Mouse (Mus musculus): ENCODE data around the gene Zfhx3.

The Zfhx3 gene

DNA sequence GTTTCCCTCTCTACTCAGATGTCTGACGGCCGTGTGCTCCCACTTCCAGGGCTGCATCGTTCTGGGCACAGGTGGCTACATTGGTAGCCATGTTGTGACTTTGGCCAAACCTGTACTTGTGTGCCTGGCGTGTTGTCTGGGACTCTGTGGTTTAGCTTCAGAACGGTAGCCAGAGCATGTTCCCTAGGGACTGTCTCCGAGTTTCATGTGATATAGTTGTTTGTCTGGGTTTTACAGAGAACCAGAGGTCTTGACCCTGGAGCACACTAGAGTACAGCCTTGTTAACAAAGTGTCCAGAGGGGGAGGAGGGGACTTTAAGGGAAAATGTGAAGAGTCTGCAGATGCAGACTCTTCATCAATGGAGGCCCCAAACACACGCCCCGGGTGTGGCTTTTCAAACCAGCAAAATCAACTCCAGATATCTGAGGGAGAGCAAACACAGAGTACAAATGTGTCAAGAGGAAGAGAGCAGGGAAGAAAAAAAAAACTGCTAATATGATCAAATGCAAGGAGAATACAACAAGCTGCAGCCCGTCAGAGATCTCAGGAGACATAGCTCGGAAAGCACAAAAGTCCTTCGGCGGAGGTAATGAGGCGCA is 650.6 kb downstream of the Zfhx3 start:
- in situ Hi-C loops (cut with MboI, MseI), result no loop called here

DNA sequence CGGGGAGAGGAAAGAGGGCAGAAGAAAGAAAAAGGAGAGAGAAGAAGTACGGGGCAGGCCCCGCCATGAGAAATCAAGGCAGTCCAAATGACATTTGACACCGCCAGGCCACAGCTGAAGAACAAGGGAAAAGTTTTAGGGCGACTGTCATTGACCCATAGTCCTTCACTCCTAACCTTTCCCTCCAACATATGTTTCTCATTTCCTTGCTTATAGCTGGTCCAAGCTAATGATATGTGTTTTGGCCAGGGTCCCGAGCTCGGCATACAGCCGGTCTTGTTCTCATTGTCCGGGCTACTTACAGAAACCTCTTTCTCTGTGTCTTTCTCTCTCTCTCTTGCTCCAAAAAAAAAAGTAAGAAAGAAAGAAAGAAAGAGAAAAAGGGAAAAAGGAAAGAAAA is 651.4 kb downstream of the Zfhx3 start:
- in situ Hi-C loops (cut with MboI, MseI), result no loop called here

DNA sequence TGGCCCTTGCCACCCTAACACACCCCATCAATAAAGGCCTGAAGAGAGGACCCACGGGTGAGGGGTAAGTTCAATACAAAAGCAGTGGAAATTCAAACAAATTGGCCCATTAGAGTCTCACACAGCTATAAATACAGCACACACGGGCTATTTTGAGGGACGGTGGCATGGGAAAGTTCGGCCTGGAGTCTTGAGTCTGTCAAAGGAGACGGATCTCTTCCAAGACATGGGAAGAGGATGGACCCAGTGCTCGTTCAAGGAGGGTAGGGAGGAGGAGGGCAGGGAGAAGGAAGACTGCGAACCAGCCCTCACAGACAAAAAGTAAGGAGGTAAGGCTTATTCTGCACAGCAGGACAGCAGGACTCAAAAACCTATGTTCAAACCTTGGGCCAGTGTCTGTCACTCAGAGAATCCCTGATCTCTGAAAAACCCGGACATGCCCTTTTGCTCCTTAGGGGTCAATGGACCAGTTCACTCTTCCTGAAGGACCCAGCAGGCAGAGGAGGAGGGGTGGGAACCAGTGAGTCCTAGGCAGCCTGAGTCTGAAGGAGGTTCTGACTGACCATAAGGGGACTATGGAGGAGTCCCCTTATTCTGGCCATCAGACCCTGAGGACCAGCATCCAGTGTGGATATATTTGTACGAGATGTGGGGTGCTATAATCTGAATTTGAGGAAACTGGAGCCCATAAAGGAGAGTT is 652.1 kb downstream of the Zfhx3 start:
- in situ Hi-C loops (cut with MboI, MseI), result no loop called here

DNA sequence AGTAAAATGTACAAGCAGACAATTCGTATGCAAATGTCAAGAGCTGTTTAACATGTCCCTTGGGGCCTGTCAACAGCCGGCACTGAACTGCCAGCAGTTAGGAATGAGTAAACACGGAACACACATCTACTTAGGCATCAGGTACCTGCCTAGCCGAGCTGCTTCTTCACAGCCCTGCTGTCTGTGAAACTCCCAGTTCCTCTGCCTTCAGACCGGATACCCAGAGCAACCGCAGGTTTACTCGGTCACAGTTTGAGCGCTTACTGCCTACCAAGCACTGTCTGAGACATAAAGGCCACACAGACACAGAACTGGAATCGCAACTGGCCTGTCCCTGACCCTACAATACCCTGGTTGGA is 652.6 kb downstream of the Zfhx3 start:
- in situ Hi-C loops (cut with MboI, MseI), result no loop called here

DNA sequence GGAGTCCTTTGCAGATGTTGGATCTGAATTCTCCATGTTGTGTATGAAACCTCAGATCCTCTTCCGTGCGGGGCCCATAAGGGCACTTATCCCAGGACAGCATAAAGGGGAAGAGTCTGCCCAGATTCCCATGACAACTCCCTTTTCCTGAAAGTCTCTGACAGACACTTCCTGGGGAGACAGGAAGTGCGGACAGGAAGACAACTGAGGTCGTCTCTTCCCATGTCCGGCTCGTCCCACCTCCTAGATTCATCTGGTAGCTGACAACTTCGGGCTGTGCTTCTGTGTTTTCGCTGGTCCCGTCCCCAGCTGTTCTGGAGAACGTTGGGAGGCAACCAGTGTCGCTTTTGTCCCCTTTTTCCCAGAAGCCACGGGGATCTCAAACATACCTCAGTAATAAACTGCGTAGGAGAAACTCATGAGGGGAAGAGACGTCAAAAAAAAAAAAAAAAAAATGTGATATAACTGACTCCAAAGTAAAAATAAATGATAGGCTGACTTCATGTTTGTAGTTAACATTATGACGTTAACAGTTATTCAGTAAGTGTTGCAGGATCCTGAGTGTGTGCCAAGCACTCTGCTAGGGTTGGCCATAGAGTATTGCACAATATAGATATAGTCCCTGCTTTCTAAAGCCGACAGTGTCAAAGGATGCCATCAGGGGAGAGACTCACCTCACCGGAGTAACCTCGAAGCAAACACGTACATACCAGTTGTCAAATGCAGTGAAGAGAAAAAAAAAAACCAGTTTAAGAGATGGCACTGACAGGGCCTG is 653.5 kb downstream of the Zfhx3 start:
- in situ Hi-C loops (cut with MboI, MseI), result no loop called here

DNA sequence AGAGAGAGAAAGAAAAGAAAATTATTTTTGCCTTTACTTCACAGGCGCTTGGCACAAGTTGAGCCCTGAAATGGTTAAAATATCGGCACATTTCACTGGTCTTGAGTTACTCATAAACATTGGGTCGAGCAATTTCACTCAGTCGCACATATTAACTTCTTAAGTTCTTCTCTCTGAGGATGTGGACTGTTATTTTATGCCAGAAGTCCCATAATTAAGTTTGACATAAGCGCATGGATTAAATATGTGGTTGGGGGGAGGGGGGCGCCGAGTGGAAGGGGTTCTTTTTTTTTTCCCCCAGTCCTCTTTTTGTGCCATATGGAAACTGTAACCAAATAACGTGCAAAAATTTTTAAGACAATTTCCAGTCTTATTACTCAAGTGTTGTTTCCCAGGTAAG is 656.6 kb downstream of the Zfhx3 start:
- in situ Hi-C loops (cut with MboI, MseI), result no loop called here

DNA sequence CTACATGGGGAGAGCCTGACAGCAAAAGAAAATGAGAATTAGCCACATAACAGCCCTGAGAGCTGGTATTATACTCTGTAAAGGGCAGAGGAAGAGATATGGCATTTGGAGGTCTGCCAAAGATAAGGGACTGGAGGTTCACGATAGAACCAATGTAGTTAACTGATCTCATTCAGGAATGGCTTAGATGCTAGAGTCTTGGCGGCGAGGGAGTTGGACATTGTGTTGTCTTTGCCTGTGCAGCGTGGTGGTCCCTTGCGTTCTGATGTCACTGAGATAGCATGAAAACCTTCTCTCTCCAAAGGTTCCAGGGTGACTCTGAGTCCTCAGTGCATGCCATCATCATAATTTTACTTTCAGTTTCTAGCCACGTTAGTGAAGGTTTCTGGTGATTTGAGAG is 657.1 kb downstream of the Zfhx3 start:
- in situ Hi-C loops (cut with MboI, MseI), result no loop called here

DNA sequence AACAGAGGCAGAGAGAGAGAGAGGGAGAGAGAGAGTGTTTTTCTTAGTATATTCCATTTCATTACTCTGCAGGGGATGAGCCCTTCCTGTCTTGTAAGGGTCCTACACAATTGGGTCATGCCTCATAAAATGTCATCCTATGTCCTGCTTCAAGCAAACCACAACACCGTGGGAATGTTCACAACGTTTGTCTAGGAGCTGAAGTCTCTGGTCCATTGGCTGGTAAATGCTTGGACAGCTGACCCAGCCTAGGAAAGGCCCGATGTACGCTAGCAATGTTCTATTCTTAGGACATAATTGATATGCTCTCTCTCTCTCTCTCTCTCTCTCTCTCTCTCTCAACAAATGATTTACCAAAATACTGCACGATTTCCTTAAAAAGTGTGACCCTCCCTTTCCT is 666.2 kb downstream of the Zfhx3 start:
- in situ Hi-C loops (cut with MboI, MseI), result no loop called here

DNA sequence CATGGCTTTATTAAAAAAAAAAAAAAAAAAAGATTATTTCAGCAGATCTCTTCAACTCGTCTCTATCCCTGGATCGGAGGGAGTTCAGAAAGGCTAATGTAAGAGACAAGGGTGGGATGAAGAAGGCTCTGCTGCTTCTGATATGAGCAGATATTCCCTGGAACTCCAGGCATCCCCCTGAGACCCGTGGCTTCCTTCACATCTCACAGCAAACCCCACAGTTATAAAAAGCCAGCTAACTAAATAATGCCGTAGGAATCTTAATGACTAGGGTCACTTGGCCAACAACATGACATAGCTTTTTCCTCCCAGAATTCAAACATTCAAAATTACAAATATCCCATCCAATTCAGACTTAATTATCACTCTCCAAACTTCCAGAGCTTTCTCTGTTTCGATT is 666.7 kb downstream of the Zfhx3 start:
- in situ Hi-C loops (cut with MboI, MseI), result no loop called here

DNA sequence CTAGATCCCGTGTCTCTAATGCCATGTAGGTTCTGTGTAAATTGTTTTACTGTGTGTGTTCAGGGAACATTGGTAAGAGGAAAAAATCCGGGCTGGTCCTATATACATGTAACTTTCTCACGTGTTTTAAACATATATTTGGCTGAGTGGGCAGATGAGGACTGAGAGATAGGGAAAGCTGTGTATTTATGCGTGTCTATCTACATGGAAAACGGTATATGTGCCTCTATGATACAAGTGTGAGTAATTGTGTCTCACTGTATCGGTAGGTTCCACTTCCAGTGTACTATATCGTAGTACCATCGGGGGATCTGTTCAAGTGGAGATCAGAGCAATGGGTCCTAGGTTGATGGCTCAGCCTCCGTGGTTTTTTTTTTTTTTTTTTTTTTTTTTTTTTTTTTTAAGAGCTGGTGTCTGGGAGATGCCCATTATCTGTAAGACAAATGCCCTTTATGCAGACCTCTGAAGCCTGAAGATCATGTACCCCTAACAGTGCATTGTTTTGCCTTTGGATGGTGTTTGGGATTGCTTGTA is 668.8 kb downstream of the Zfhx3 start:
- in situ Hi-C loops (cut with MboI, MseI), result no loop called here

DNA sequence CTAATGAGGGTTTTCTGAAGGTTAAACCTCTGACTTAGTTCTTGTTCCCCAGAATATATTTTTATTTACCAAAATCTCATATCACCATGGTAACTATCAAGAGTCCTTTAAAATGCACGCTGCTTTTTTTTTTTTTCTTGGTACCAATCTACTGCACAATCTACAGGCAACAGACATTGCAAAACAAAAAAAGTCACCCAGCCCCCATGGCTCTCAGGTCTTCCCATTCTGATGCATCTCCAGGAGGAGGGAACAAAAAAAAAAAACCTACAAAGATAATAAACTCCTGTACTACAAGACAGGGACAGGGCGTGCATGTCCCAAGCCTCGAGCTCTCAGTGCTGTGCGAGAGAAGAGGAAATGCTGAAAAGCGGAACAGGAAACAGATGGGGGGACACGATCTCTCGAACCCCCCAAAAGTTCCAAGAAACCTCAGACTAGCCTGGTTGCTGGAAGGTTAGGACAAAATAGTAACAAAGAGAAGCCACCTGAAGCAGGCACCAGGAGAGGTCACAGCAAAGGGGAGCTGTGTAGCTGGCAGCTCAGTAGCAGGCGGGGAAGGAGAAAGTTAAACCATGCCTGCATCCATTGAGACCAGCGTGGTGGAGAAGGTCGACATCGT is 669.5 kb downstream of the Zfhx3 start:
- in situ Hi-C loops (cut with MboI, MseI), result no loop called here

DNA sequence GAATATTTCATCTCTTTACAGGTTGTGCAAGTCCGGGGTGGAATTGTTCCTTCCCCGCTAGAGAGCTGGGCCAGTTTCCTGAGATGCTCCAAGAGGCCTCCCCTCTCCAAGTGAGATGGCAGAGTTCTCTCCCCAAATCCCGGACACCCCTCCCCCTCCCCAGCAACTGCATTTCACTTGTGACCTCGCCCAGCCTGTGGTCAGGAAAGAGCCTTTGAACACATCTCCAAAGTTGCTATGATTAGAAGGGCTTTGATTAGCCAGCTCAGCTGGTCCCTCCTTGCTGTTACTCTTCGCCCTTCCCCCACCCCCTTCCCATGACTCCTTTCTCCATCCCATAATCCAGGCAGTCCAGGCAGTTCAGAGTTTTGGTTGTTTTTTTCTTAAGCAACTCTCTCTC is 670.4 kb downstream of the Zfhx3 start:
- in situ Hi-C loops (cut with MboI, MseI), result no loop called here

DNA sequence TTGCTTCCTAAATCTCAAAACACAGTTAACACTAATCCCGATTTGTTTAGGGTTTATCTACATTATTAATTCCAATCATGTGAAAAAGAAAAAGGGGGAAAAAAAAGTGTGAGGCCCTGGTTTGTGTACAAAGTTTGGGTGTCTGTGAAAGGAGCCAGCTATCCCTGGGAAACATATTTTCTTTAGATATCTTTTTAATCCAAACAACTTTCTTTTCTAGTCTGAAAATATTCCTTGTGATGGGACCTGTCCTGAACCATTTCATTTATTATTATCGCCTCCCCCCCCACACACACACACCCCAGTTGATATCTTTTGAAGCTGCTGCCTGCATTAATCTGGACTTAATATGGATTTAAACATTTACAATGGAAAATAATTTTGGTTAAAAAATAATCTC is 670.8 kb downstream of the Zfhx3 start:
- in situ Hi-C loops (cut with MboI, MseI), result no loop called here

DNA sequence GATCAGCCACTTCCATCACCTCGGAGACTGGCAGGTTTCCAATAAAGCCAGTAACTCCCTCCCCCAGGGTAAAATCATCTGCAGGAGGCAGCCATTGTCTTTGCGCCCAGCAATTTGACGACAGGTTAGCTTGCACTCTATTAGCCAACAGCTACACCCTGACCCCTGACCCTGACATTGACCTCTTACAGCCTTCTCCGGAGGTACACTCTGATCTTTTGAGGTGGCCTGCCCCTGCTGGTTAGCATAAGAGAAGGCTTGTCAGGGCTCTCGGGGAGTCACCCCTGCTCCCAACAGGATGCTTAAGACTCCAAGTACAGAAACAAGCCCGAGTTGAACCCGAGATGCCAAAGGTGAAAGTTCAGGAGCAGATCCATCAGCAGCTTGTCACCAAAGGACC is 678.9 kb downstream of the Zfhx3 start:
- in situ Hi-C loops (cut with MboI, MseI), result no loop called here

DNA sequence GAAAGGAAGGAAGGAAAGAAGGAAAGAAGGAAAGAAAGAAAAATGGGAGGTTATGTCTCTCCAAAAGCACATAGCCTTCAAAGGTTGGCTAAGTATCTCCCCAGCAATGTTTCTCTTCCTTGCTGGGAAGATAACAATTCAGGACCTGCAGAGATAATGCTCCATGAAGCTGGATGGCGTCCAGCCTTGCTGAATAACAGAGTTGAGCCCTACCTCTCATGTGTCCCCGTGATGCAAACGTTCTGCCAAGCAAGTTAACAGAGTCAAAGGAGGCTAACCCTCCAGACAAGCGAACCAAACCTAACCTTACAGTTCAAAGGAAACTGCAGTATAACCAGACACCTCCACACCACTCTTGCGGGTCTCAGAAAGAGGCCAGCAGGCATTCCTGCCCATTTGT is 681.2 kb downstream of the Zfhx3 start:
- in situ Hi-C loops (cut with MboI, MseI), result no loop called here

DNA sequence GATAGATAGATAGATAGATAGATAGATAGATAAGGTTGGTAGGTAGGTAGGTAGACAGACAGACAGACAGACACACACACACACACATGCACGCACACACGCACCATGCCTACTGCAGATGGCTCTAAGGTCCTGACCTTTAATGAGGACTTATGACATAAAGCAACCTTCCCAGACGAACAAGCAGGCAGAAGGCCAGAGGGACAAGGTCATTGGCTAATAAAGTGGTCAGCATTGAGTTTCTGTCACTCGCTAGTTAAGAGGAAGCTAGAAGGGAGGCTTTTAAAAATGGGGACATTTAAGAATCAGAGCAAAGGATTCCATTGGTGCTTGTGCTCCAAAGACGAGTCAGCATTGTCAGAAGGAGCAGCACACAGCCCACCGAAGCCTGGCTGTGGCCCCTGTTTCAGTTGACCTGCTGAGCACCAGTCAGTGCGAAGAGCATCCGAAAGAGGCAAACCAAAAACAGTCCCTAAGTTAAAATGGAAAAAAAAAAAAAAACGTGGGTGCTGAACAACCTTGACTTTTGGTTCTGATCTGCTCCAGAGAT is 683.2 kb downstream of the Zfhx3 start:
- in situ Hi-C loops (cut with MboI, MseI), result no loop called here

DNA sequence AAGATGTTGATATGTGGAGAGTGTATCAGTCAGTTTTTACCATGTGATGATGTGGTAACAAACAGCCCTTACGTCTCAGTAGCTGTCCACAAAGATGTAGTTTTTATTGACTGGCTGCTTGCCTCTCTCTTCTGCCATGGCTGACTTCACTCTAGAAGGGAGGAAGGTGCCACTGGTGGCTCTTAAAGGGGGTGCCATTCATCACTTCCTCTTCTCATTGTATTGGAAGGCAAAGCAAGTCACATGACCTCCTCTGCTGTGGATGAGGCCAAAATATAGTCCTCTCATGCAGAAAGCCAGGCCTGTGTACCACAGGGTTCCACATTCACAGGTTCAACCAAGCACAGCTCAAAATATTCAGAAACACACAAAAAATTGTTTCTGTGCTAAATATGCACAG is 688.6 kb downstream of the Zfhx3 start:
- in situ Hi-C loops (cut with MboI, MseI), result no loop called here

DNA sequence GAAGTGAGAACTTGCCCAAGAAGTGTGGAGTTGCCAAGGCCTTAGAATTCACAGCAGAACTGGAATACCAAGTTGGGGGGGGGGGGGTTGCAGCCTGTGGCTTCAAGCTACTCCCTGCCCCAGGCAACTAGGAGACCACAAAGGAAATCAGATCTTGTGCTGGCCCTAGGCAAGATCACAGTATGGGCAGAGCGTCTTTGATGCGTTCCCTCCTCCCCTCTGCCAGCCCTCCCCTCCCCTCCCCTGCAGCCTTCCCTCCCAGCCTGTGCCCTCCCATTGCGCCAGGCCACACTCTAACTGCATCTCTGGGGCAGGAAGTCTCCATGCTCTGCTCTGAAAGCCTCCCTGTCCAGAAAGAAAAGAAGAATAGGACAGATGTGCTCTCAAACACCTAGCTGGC is 691.8 kb downstream of the Zfhx3 start:
- in situ Hi-C loops (cut with MboI, MseI), result no loop called here

DNA sequence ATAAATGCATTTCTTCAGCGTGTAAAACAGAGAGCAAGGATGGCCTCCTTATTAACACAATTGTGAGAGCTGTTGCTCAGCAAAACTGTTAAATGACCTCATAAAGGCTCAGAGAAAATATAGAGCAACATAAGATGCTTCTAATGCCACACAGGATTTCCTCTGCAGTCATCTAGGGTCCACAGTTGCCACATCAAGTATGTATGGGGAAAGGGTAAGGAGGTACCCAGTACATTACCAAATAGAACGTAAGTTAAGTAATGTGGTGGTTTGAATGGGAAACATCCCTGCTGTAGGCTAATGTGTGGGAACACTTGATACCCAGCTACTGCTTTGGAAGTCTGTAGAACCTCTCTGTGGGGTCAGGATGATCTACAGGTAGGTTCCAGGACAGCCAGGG is 695.4 kb downstream of the Zfhx3 start:
- in situ Hi-C loops (cut with MboI, MseI), result no loop called here

DNA sequence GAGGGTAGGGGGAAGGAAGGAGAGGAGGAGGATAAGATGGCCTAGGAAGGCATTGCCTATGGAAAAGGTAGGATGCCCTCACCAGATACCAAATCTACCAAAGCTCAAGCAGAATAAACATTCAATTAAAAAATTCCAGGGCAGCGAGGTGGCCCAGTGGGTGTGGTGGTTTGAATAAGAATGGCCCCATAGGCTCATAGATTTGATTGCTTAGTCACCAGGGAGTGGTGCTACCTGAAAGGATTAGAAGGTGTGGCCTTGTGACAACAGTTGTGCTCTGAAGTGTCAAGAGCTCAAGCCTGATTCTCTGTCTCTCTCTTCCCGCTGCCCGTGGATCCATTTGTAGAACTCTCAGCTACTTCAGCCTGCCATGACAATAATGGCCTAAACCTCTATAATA is 703.2 kb downstream of the Zfhx3 start:
- in situ Hi-C loops (cut with MboI, MseI), result no loop called here

DNA sequence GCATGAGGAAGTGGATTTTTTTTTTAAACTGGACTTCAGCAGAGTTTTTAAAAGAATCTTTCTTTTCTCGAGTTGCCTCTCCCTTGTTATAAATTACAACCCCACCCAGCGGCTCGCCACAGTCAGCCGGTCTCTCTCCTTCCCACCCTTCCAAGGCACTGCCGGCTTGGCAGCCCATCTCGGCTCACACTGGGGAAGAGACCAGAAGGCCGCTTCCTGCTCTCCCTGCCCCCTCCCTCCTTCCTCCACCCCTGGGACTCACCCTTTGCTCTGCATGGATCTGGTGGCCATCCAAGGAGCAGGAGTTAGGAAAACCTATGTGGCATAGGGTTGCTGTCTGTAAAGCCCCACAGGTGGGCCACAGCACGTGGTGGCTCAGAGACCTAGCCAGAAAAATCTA is 705.1 kb downstream of the Zfhx3 start:
- in situ Hi-C loops (cut with MboI, MseI), result no loop called here

DNA sequence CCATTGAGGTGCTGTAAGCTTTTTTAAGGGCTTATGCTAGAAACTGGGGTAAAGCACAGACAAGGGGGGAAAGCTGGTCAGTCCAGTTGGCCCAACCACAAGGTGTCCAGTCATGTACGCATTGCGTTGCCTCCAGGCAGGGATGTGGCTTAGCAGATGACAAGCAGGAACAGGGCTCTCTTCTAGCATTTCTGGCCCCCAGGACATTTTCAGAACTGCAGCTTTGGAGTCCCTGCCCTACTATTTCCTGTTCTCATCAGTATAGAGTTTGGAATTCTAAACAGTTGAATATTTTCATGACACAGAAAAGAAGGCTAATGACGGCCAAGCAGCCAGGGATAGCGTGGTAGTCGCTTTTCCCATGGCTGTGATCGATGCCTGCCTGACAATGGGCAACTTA is 706.5 kb downstream of the Zfhx3 start:
- in situ Hi-C loops (cut with MboI, MseI), result no loop called here

Data from T-helper 1 cell (primary cell).